Mouse (Mus musculus) spleen, adult 2 months (tissue): ENCODE results near the gene Abhd6. TPM values are rescaled to one million over a fixed set of nuclear protein-coding genes. Genes with fewer than 3 reads are reported as not detected.

Experiments used
- DNase-seq, 2 experiments: peaks; one replicate each; pipeline versions ENCODE4 v3.0.0 to v3.0.0-alpha.2; 2012 to 2021; ENCODE audit warnings: low spot score in 2 of 2, low read depth in 1 of 2
- H3K27ac ChIP-seq: fragments of 200-500 bp; 2 replicates; pipeline ENCODE4 v1.5.1; 2012; ENCODE audit warnings: low read length, inconsistent platforms; ENCODE audit not compliant: insufficient read depth
- H3K27me3 ChIP-seq: fragments of 200-500 bp; 2 replicates; pipeline ENCODE4 v1.6.1; 2012; ENCODE audit warnings: mild to moderate bottlenecking, moderate library complexity, low read length, inconsistent platforms; ENCODE audit not compliant: control insufficient read depth, insufficient read depth
- H3K36me3 ChIP-seq: fragments of 200-500 bp; 2 replicates; pipeline ENCODE4 v1.6.1; 2012; ENCODE audit warnings: mild to moderate bottlenecking, low read length, inconsistent platforms; ENCODE audit not compliant: control insufficient read depth, insufficient read depth
- H3K4me1 ChIP-seq: fragments of 200-500 bp; 2 replicates; pipeline ENCODE4 v1.6.1; 2011; ENCODE audit warnings: inconsistent platforms; ENCODE audit not compliant: control insufficient read depth, insufficient read depth, insufficient read length
- H3K4me3 ChIP-seq: fragments of 200-500 bp; 2 replicates; pipeline ENCODE4 v1.5.1; 2011; ENCODE audit warnings: mild to moderate bottlenecking, inconsistent platforms; ENCODE audit not compliant: insufficient read depth, insufficient read length; ENCODE audit errors: extremely low read depth
- CTCF ChIP-seq: fragments of 200-500 bp; IDR thresholded peaks from 2 replicates; pipeline ENCODE4 v1.5.1; 2011; ENCODE audit warnings: mild to moderate bottlenecking, inconsistent platforms; ENCODE audit not compliant: insufficient read depth, insufficient read length, insufficient replicate concordance; ENCODE audit errors: extremely low read depth
- POLR2A ChIP-seq: fragments of 200-500 bp; IDR thresholded peaks from 2 replicates; pipeline ENCODE4 v1.6.1; 2011; ENCODE audit warnings: low read depth, low read length, inconsistent platforms
- WGBS: fragments of 180-500 bp; shearing (Covaris S2); methylation state at CpG from one replicate; pipeline ENCODE4 v1.1.7; 2018; 5-methylcytosine and 5-hydroxymethylcytosine counted together
- polyA plus RNA-seq: library from polyadenylated mRNA; depleted of rRNA; stranded (reverse); fragments of >200 nt; gene quantifications from 2 replicates; pipeline ENCODE4 v1.2.3, GENCODE M21; 2012; rRNA removed

The Abhd6 gene
- polyA plus RNA-seq = 8.3 and 8.6 TPM in 2 replicates

- H3K36me3 ChIP-seq = no peaks in the 10 kb centered on the region
- H3K4me3 ChIP-seq = peak within 1 kb of the TSS; percentile 71
- no peaks in the 10 kb centered on the region for H3K27me3 ChIP-seq
- WGBS = 3% methylated on average over 38 of the region's 38 CpGs
- TF ChIP-seq CTCF (no peak), POLR2A (peak; percentile 54)
- H3K27ac ChIP-seq = no peak within 1 kb of the TSS
- peaks cover 5% of the 10 kb centered on the region for H3K4me1 ChIP-seq
- DNase-seq = peak; percentile 50 to 86
Measured at GRCm38 (mm10) chr14:8002432-8003092, at the start of gene Abhd6. Gene Abhd6 (plus strand): TSS chr14:8002902.

DNA sequence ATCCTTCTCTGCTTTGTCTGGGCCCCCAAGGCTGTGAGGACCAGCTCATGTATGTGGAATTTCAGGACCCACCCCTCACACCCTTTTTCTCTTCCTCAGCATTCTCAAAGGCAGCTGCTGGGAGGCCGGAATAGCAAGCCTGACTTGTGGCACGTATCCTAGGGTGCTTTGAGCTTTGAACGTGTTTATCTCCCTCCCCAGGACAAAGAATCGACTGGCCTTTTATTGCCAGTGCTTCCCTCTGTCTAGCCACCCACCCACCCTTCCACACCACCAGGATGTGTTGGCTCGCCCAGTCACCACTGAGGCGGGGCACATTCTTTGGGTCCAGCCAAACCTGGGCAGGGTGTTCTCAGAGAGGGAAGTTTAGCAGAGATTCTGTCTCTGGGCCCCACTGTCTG is 48.6 kb upstream of the Abhd6 start:
- Histone ChIP-seq H3K27me3 (no peaks in the 10 kb centered on the region), H3K4me1 (no peaks in the 10 kb centered on the region), H3K27ac (no peak overlapping the region), H3K36me3 (no peaks in the 10 kb centered on the region; the same call in 1 of the 2 replicates), H3K4me3 (no peak overlapping the region)
- 81% methylated on average over 6 of the region's 6 CpGs for WGBS
- DNase-seq = no peak
- TF ChIP-seq CTCF (no peak), POLR2A (no peak)

- no peaks in the 10 kb centered on the region for H3K27me3 ChIP-seq
- WGBS = 89% methylated on average over 10 of the region's 10 CpGs
- DNase-seq = no peak
- no peaks in the 10 kb centered on the region for H3K4me1 ChIP-seq
- H3K27ac ChIP-seq = no peak overlapping the region
- TF ChIP-seq CTCF (no peak), POLR2A (no peak)
- no peaks in the 10 kb centered on the region for H3K36me3 ChIP-seq
- H3K4me3 ChIP-seq = no peak overlapping the region
Measured at GRCm38 (mm10) chr14:7956427-7956826, 46.3 kb upstream of the Abhd6 start.

- no peak for TF ChIP-seq POLR2A
- no peak for TF ChIP-seq CTCF
- WGBS = 87% methylated on average over 9 of the region's 9 CpGs
- Histone ChIP-seq H3K27ac (no peak within 1 kb of the TSS), H3K27me3 (no peaks in the 10 kb centered on the region), H3K36me3 (no peaks in the 10 kb centered on the region), H3K4me3 (no peak within 1 kb of the TSS), H3K4me1 (no peaks in the 10 kb centered on the region)
- DNase-seq = no peak
Measured at GRCm38 (mm10) chr14:7957049-7957448, 45.7 kb upstream of the Abhd6 start, which contains the start of gene Gm45521. Gene Gm45521 (plus strand): TSS chr14:7957288.

- 75% methylated on average over 11 of the region's 11 CpGs for WGBS
- Histone ChIP-seq H3K36me3 (no peaks in the 10 kb centered on the region), H3K27ac (no peak overlapping the region), H3K4me1 (no peaks in the 10 kb centered on the region), H3K4me3 (no peak overlapping the region), H3K27me3 (no peaks in the 10 kb centered on the region)
- no peak for DNase-seq
- TF ChIP-seq CTCF = no peak
- TF ChIP-seq POLR2A = no peak
Measured at GRCm38 (mm10) chr14:7960616-7961015, 42.1 kb upstream of the Abhd6 start.

DNA sequence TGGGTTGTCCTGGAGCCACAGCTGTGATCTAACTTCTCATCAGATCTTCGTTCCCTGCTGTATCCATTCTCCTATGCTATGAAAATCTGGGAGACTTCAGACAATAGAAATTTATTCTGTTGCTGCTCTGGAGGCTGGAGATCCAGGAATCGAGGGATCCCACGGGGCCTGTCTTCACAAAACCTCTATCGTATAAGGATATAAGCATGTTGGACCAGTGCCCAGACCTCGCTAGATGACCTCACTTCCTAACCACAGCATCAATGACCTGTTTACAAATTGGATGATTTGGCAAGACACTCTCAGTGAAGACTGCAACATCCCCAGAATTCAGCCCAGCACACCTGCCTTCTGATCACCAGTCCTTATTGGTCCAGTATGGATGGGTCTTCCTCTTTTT is 41.0 kb upstream of the Abhd6 start:
- 66% methylated on average over 5 of the region's 5 CpGs for WGBS

GRCm38 (mm10) chr14:7962626-7963025 is 40.1 kb upstream of the Abhd6 start:
- no peak for TF ChIP-seq CTCF
- TF ChIP-seq POLR2A = no peak
- 87% methylated on average over 2 of the region's 2 CpGs for WGBS
- H3K27me3 ChIP-seq = no peaks in the 10 kb centered on the region
- DNase-seq = no peak
- H3K4me1 ChIP-seq = no peaks in the 10 kb centered on the region
- no peaks in the 10 kb centered on the region for H3K36me3 ChIP-seq
- no peak overlapping the region for H3K4me3 ChIP-seq
- no peak overlapping the region for H3K27ac ChIP-seq

More for the DNA sequence above, 41.0 kb upstream of the Abhd6 start:
- Histone ChIP-seq H3K4me1 (no peaks in the 10 kb centered on the region), H3K27me3 (no peaks in the 10 kb centered on the region), H3K27ac (no peak overlapping the region), H3K36me3 (no peaks in the 10 kb centered on the region), H3K4me3 (no peak overlapping the region)
- TF ChIP-seq POLR2A (no peak), CTCF (no peak)
- DNase-seq = no peak
